In the genomic region with DNA sequence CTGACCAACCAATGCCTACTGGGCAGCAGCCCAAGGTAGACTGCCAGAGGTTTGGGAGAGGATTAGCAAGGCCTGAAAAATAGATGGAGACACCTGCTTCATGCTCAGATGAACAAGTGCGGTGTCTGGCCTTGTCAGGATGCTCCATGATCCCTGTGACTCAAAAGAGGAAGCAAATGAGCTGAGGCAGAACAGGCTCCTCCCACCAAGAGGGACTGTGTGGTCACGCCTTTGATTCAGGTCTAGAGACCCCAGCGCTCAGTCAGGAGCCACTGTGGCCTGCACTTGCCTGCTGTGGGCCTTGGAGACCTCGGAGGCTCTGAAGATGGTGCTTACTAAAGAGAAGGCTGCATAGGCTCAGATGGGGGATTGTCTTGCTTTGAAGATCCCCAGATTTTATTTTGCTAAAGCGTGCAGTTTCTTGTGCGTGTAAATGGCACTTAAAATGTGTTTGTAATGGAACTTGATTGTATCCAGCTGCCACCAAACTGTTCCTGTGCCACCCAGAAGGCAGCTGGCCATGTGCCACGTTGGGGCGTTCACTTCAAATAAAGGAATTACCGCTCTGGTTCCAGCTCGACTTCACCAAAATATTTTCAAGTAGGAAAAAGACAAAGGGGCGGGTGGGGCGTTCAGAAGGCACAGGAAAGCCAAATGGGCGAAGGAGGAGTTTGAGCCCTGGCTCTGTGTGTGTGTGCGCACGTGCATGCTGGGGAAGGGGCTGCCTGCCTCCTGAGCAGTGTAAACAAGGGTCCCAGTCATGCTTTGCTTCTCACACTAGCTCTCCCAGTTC, we compare ENCODE assay signal across 9 mouse cellular contexts. TPM values are rescaled to one million over a fixed set of nuclear protein-coding genes. Genes with fewer than 3 reads are reported as not detected.
DNase-seq lines count a peak whose midpoint lies in the region; ATAC-seq lines count a peak whose summit lies in the region.
"Had no signal": no experiment of that assay in that cellular context is flagged by ENCODE, and none has a peak within 500 bp of the region (broad histone marks: within the 10 kb centered on the region; RNA-seq: fewer than 3 reads in every experiment).

No protein-coding gene starts in this region.

- WGBS in hindbrain, embryonic 10.5 days = 68% methylated on average over 15 of the region's 15 CpGs
- WGBS in hindbrain, embryonic 11.5 days = 68% methylated on average over 15 of the region's 15 CpGs
- WGBS in neural tube, embryonic 13.5 days = 51% methylated on average over 15 of the region's 15 CpGs

- 0 out of 2 replicates have a peak overlapping the region, but pooled peaks have one; percentile 20 for H3K27ac ChIP-seq in hindbrain, embryonic 10.5 days
- H3K27ac ChIP-seq in hindbrain, embryonic 11.5 days (ENCODE audit: low read depth, low read length) = no peak overlapping the region
- peak overlapping the region; percentile 94 for H3K27ac ChIP-seq in brown adipose tissue, adult 24 weeks (replicated peaks; ENCODE audit: low read depth, low read length)
- peak overlapping the region; percentile 85 for H3K27ac ChIP-seq in neural tube, embryonic 13.5 days (replicated peaks)
- H3K27ac ChIP-seq: liver, embryonic 14.5 days had no signal

- peaks cover 19% of the 10 kb centered on the region for H3K4me1 ChIP-seq in hindbrain, embryonic 10.5 days (replicated peaks)
- no peaks in the 10 kb centered on the region for H3K4me1 ChIP-seq in hindbrain, embryonic 11.5 days (replicated peaks; ENCODE audit: control insufficient read depth, insufficient read depth, low read length)
- peaks cover 16% of the 10 kb centered on the region for H3K4me1 ChIP-seq in brown adipose tissue, adult 24 weeks (ENCODE audit: control insufficient read depth, insufficient read depth, insufficient read length, low read length)
- H3K4me1 ChIP-seq in neural tube, embryonic 13.5 days (replicated peaks) = peaks cover 21% of the 10 kb centered on the region

- ATAC-seq in hindbrain, embryonic 11.5 days (ENCODE audit: low FRiP score) = no peak
- peak; percentile 67 for ATAC-seq in neural tube, embryonic 13.5 days (ENCODE audit: low read depth)

- no peak for DNase-seq in hindbrain, embryonic 10.5 days (ENCODE audit: low spot score)
- DNase-seq in hindbrain, embryonic 11.5 days (ENCODE audit: low spot score) = no peak
- DNase-seq in gastrocnemius, adult 18-20 months (ENCODE audit: low spot score) = peak; percentile 49
- peak; percentile 74 for DNase-seq in kidney, adult 11 months
- peak; percentile 94 for DNase-seq in left cerebral cortex, postnatal 4 days
- no peak for DNase-seq in yolk sac, embryonic 10.5 days (ENCODE audit: low spot score)

- no peaks in the 10 kb centered on the region for H3K27me3 ChIP-seq in hindbrain, embryonic 10.5 days (ENCODE audit: insufficient read depth, poor library complexity, severe bottlenecking)
- H3K27me3 ChIP-seq in hindbrain, embryonic 11.5 days (ENCODE audit: control insufficient read depth, insufficient read depth, low read length) = no peaks in the 10 kb centered on the region
- H3K27me3 ChIP-seq in neural tube, embryonic 13.5 days = no peaks in the 10 kb centered on the region

- no peak overlapping the region for H3K4me3 ChIP-seq in hindbrain, embryonic 10.5 days
- no peak overlapping the region for H3K4me3 ChIP-seq in hindbrain, embryonic 11.5 days (ENCODE audit: low read depth, low read length)
- no peak overlapping the region for H3K4me3 ChIP-seq in brown adipose tissue, adult 24 weeks (ENCODE audit: insufficient read depth, low read depth, low read length)
- no peak overlapping the region for H3K4me3 ChIP-seq in neural tube, embryonic 13.5 days

- H3K4me2 ChIP-seq in hindbrain, embryonic 11.5 days (replicated peaks; ENCODE audit: low read depth, low read length) = no peak overlapping the region
- no peak overlapping the region for H3K4me2 ChIP-seq in neural tube, embryonic 13.5 days

- H3K9ac ChIP-seq in hindbrain, embryonic 11.5 days (ENCODE audit: low read depth, low read length) = no peak overlapping the region
- H3K9ac ChIP-seq in neural tube, embryonic 13.5 days = no peak overlapping the region
- H3K9ac ChIP-seq: liver, embryonic 14.5 days had no signal

- H3K36me3 ChIP-seq in hindbrain, embryonic 10.5 days = peaks cover 34% of the 10 kb centered on the region
- peaks cover 15% of the 10 kb centered on the region for H3K36me3 ChIP-seq in hindbrain, embryonic 11.5 days (ENCODE audit: control insufficient read depth, insufficient read depth, low read length)
- peaks cover 35% of the 10 kb centered on the region for H3K36me3 ChIP-seq in neural tube, embryonic 13.5 days

- intact Hi-C loops in left cerebral cortex, postnatal 4 days (cut with DNase I) = no loop called here

- H3K9me3 ChIP-seq in hindbrain, embryonic 10.5 days = 0 out of 2 replicates have a peak, but pooled peaks cover 4% of the 10 kb centered on the region
- H3K9me3 ChIP-seq in hindbrain, embryonic 11.5 days (ENCODE audit: control insufficient read depth, low read length) = no peaks in the 10 kb centered on the region
- H3K9me3 ChIP-seq in neural tube, embryonic 13.5 days = no peaks in the 10 kb centered on the region

RNA-seq across cellular contexts. Expression of gene Cyth1, which starts 6.0 kb away (rescaled TPM):
- polyA plus RNA-seq in hindbrain, embryonic 10.5 days (2016; fragmentation: Nextera tagmentation; extraction: Ambion mirVana) = 13.9 and 23.0 TPM in 2 replicates
- polyA plus RNA-seq in hindbrain, embryonic 11.5 days (2014; fragmentation: Nextera tagmentation; extraction: Ambion mirVana) = 16.5 and 16.7 TPM in 2 replicates
- 37.2 and 41.9 TPM in 2 replicates for polyA plus RNA-seq in brown adipose tissue, adult 24 weeks (2012; ENCODE audit: insufficient read depth, insufficient read length, missing spikeins)
- total RNA-seq in gastrocnemius, adult 18-20 months (2021) = 10 to 100 TPM; 38.4 to 40.3 TPM
- total RNA-seq in left cerebral cortex, postnatal 4 days (2021) = 10 to 100 TPM; 66.3 to 70.5 TPM
- polyA plus RNA-seq in neural tube, embryonic 13.5 days (2015; fragmentation: Nextera tagmentation; extraction: Ambion mirVana) = 24.4 and 25.2 TPM in 2 replicates

RNA-seq across cellular contexts. Expression of gene Usp36, which starts 35.7 kb away (rescaled TPM):
- polyA plus RNA-seq in hindbrain, embryonic 10.5 days (2016; fragmentation: Nextera tagmentation; extraction: Ambion mirVana) = 18.9 and 21.6 TPM in 2 replicates
- 9.8 and 9.9 TPM in 2 replicates for polyA plus RNA-seq in hindbrain, embryonic 11.5 days (2014; fragmentation: Nextera tagmentation; extraction: Ambion mirVana)
- 5.5 and 7.6 TPM in 2 replicates for polyA plus RNA-seq in brown adipose tissue, adult 24 weeks (2012; ENCODE audit: insufficient read depth, insufficient read length, missing spikeins)
- total RNA-seq in gastrocnemius, adult 18-20 months (2021) = 10 to 100 TPM; 12.9 to 14.1 TPM
- total RNA-seq in left cerebral cortex, postnatal 4 days (2021) = 10 to 100 TPM; 27.3 to 30.2 TPM
- polyA plus RNA-seq in neural tube, embryonic 13.5 days (2015; fragmentation: Nextera tagmentation; extraction: Ambion mirVana) = 15.6 and 17.9 TPM in 2 replicates

Comparison
In these comparisons a context has a peak if more than half of its experiments do, and no peak if none do; other contexts are left out.
1. DNase-seq: peak in gastrocnemius, adult 18-20 months (single experiment), kidney, adult 11 months (single experiment) and left cerebral cortex, postnatal 4 days (single experiment); none in hindbrain, embryonic 10.5 days (single experiment), hindbrain, embryonic 11.5 days (single experiment) and yolk sac, embryonic 10.5 days (single experiment).